Mouse (Mus musculus): ENCODE data around the gene Olfr544.

DNA sequence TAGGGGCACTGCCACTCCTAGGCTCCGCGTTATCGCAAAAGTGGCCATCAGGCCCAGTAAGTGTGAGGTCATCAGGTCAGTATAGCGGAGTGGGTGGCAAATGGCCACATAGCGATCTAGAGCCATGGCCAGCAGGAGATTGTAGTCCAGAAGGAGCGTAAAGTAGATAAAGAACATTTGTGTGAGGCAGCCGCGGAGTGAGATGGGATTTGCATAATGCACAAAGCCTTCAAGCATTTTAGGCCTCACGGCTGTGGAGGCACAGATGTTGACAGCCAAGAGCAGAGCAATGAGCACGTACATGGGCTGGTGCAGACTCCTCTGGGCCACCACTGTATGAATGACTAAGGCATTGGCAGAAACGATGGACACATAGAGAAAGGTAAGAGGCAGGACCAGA lies 10.7 kb downstream of the Olfr544 start:
- TF ChIP-seq E2F4 (IDR thresholded peaks at IDR 0.05; ENCODE audit: insufficient read depth), result no peak
- TF ChIP-seq USF1 (IDR thresholded peaks at IDR 0.05; ENCODE audit: low read depth), result no peak
- TF ChIP-seq POLR2AphosphoS2 (IDR thresholded peaks at IDR 0.05; ENCODE audit: insufficient read length, low read depth), result no peak
- TF ChIP-seq POLR2A (IDR thresholded peaks at IDR 0.05; ENCODE audit: insufficient read length, low read depth), result no peak
- TF ChIP-seq SRF (IDR thresholded peaks at IDR 0.05; ENCODE audit: control insufficient read depth, insufficient read length, low read depth), result no peak
- no peak for TF ChIP-seq MYOD1 (IDR thresholded peaks at IDR 0.05; ENCODE audit: control insufficient read depth in 1 of 3, insufficient read length in 2 of 3, low read depth in 2 of 3)
- TF ChIP-seq MAX (IDR thresholded peaks at IDR 0.05; ENCODE audit: low read depth), result no peak
- TF ChIP-seq CEBPB (IDR thresholded peaks at IDR 0.05; ENCODE audit: insufficient read depth, poor library complexity, severe bottlenecking), result no peak
- TF ChIP-seq TCF12 (IDR thresholded peaks at IDR 0.05; ENCODE audit: insufficient read depth, poor library complexity, severe bottlenecking), result no peak
- no peak for TF ChIP-seq TCF3 (IDR thresholded peaks at IDR 0.05; ENCODE audit: insufficient read length, low read depth)
- TF ChIP-seq REST (IDR thresholded peaks at IDR 0.05; ENCODE audit: insufficient read depth, insufficient read length), result no peak
